Mouse (Mus musculus) spleen, postnatal 36 days (tissue): ENCODE measurements around the gene Scube2.

Experiments used
- DNase-seq, 2 experiments: peaks; one replicate each; pipeline ENCODE4 v3.0.0; 2022; ENCODE audit warnings: low spot score in 2 of 2, mixed read lengths in 1 of 2

Gene Scube2

GRCm38 (mm10) chr7:109852017-109852416 lies 13.5 kb downstream of the Scube2 start:
- no peak for DNase-seq

GRCm38 (mm10) chr7:109850531-109850930 lies 14.9 kb downstream of the Scube2 start:
- DNase-seq = no peak

GRCm38 (mm10) chr7:109849750-109850434 lies 15.6 kb downstream of the Scube2 start:
- DNase-seq = no peak

- no peak for DNase-seq
These were observed 16.4 kb downstream of the Scube2 start for GRCm38 (mm10) chr7:109848867-109849733.

GRCm38 (mm10) chr7:109844100-109844499 lies 21.4 kb downstream of the Scube2 start:
- DNase-seq = no peak

GRCm38 (mm10) chr7:109841618-109842418 lies 23.7 kb downstream of the Scube2 start:
- DNase-seq = no peak

- DNase-seq = no peak
These were observed 24.4 kb downstream of the Scube2 start for GRCm38 (mm10) chr7:109841031-109841430.

- DNase-seq = no peak
These were observed 26.9 kb downstream of the Scube2 start for GRCm38 (mm10) chr7:109838613-109839012.

- DNase-seq = no peak
These were observed 27.8 kb downstream of the Scube2 start for GRCm38 (mm10) chr7:109837651-109838050.

GRCm38 (mm10) chr7:109834894-109835293 lies 30.6 kb downstream of the Scube2 start:
- DNase-seq = no peak

- DNase-seq = no peak
These were observed 34.1 kb downstream of the Scube2 start for GRCm38 (mm10) chr7:109831376-109831775.

GRCm38 (mm10) chr7:109826911-109827310 lies 38.6 kb downstream of the Scube2 start:
- no peak for DNase-seq

- no peak for DNase-seq
These were observed 40.2 kb downstream of the Scube2 start for GRCm38 (mm10) chr7:109825293-109825692.

- DNase-seq = peak in 1 of 2 experiments; percentile 21
These were observed 46.9 kb downstream of the Scube2 start for GRCm38 (mm10) chr7:109818600-109818999.

GRCm38 (mm10) chr7:109817954-109818353 lies 47.5 kb downstream of the Scube2 start:
- peak; percentile 13 to 56 for DNase-seq

- DNase-seq = no peak
These were observed 51.9 kb downstream of the Scube2 start for GRCm38 (mm10) chr7:109813330-109814140.

- DNase-seq = no peak
These were observed 57.6 kb downstream of the Scube2 start for GRCm38 (mm10) chr7:109807616-109808485.

- peak in 1 of 2 experiments; percentile 29 for DNase-seq
These were observed 60.6 kb downstream of the Scube2 start for GRCm38 (mm10) chr7:109804843-109805242.

- no peak for DNase-seq
These were observed 61.1 kb downstream of the Scube2 start for GRCm38 (mm10) chr7:109804355-109804754.

- DNase-seq = no peak
These were observed 62.0 kb downstream of the Scube2 start for GRCm38 (mm10) chr7:109803516-109803915.
